Mouse (Mus musculus) layer of hippocampus, adult 9-10 months (tissue): ENCODE measurements around the gene Cep19.
"Not testable (repeated sequence)": the region's sequence is repeated elsewhere in the genome, so short reads cannot be mapped to it uniquely, and the experiment has no call there.

Source experiments
- DNase-seq: peaks from one replicate; pipeline ENCODE4 v3.0.0; 2022; ENCODE audit warnings: low spot score

Cep19 gene

GRCm38 (mm10) chr16:32099638-32100150, at the start of gene Cep19, which contains the start of gene Pigx:
Cep19 (plus strand) TSS chr16:32099800.
Pigx (minus strand) TSS chr16:32099740.
- DNase-seq, result peak; percentile 70

DNA sequence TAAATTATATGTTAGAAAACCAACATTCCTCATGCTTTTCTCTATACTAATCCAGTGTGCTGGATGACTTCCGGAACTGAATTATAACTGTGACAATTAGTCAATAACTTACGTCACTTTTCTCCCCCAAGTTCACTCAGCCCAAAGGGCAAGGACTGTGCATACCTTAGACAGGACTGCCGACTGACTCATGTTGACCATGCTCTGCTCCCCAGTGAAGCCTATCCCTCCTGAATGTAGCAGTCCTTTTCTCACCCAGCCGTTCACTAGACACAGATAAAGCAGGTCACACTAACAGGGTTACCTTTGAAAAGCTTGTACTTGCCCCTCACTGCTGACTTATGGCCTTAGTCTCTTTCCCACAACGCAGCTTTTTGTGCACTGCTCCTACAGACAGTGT, 40.8 kb upstream of the Cep19 start:
- no peak for DNase-seq

DNA sequence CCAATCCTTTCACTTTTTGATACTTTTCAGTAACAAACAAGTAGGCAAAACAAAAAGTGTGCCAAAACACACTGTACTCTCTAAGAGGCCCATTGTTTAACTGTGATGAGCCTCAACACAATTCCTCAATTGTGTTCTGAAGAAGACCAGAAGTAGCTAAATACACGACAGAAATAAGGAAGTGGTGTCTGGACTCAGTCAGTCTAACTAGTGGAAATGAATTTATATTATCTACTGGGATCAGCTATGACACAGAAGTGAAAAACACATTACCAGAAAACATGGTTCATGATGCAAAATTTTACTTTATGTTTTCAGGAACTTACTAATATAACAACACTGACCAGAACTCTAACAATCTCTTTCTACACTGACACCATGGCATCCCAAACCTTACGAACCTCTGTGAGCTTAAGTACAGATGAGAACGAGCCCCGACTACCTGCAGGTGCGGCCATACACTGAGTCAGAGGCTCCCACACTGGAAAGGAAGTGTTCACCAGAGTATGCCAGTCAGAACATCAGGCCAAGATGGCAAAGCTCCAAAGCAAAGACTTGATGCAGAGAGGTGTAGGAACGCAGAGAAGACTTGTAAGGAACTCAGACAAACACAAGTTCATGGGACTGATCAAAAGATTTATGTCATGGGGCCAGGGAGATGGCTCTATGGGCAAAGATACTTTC, 39.6 kb upstream of the Cep19 start:
- DNase-seq, result no peak

- no peak for DNase-seq
Observed at GRCm38 (mm10) chr16:32062226-32062625, 37.4 kb upstream of the Cep19 start.

GRCm38 (mm10) chr16:32063900-32064299, 35.7 kb upstream of the Cep19 start:
- DNase-seq, result no peak

DNA sequence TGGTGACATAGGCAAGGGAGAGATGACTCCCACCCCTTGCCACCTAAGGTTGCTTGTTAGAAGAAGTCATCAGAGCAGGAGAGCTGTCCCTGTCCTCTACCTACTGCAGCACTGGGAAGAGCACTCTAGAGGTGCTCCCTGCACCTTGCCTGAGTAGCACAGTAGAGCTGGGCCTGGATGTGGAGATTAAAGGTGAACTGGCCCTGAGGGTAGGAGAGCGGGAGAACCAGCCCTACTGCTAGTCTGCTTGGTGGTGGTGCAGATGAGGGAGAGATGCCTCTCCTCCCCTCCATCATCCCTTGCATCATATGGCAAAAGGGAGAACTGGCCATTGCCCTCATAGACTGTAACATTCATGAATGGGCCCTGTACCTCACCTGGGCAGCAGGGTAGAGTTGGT, 32.7 kb upstream of the Cep19 start:
- DNase-seq, result no peak

GRCm38 (mm10) chr16:32068389-32069300, 31.0 kb upstream of the Cep19 start:
- DNase-seq, result no peak

DNA sequence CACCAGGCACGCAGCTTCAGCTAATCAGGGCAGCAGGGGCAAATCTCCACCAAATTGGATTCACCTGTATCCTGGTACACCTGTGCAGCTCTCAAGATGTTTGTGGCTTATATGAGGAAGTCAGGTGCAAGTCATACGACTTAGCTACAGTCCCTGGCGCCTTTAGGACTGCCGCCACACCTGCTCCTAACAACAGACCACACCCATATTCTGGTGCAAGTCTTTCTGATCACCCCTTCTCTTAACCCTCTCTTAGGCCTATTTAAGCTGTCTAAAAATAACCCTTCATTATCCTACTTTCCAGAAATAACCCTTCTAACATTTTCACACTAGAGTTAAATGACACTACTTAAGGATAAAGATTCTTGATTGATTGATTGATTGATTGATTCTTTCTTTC, 29.5 kb upstream of the Cep19 start:
- not testable (repeated sequence) for DNase-seq

DNA sequence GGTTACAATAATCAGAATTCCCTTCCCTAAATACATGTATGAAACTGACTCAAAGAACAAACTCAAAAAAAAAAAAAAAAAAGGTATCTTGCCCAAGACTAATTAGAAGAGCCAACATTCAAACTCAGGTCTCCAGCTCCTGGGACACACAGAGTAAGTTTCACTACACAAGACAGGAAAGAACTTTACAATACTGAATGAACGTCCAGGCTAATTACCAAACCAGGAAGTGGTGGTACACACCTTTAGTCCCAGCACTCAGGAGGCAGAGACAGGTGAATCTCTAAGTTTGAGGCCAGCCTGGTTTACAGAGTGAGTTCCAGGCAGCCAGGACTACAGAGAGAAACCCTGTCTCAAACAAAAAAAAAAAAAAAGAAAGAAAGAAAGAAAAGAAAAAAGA, 23.8 kb upstream of the Cep19 start:
- DNase-seq, result no peak

DNA sequence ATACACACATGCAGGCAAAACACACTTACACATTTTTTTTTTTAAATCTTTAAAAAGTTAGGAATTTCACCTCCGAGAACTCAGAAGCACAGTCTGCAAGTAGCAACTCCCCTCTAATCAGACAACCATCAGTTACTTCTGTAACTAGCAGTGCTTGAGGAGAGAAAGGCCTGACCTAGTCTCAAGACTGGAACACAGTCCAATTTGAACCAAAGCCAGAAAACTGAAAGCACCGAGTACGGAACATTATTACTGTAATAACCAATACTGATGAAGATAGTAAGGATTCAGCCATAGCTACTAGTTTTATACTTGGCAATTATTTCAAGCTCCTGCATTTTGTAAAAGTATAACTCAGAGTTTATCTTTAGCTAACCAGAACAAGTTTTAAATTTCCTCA, 23.2 kb upstream of the Cep19 start:
- DNase-seq, result no peak

GRCm38 (mm10) chr16:32077648-32078407, 21.8 kb upstream of the Cep19 start:
- DNase-seq, result no peak

DNA sequence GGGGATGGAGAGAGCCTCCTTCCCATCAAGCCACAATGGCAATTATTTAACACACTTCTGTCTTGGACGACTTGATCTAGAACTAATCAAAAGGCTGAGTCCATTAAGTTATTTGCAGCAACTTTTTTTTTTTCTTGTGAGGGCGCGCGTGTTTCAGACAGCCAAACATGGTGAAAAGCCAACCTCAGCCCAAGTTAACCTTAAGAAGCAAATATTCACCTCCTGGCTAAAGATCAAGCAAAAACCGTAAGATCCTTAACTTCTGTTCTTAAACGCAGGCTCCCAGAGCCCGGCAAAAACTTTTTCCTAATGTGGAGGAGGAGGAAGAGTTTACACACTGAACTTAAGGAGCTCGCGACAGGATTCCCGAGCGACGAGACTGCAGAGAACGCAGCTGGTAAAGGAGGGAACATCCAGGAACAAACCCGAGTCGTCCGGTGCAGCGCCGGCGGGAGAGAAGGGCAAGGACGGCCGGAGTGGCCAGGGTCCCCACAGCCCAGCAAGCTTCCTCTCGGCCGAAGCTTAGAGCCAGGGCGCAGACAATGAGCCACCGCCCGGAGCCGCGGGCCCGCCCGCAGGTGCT, 21.1 kb upstream of the Cep19 start:
- DNase-seq, result no peak

DNA sequence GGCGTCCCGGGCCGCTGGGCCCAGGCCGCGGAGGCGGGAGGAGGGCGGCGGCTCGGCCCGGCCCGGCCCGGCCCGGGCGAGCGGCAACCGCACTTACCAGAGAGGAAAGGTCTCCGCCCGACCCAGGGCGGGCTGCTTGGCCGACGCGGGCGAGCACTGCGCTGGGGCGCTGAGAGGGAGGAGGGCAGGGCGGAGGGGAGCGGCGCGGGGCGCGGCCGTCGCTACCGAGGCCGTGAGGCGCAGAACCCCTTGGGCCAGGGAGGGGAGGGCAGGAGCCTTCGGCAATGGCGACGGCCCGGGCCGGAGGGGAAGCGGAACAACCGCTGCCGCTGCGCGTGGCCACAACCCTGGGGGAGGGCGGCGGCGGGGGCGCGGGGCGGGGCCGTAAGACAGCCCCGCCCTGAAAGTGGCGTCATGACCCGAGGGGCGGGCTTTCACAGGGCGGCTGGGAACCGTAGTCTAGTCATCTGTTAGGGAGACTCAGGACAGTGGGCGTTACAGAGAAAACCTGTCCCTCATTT, 20.5 kb upstream of the Cep19 start, which contains the start of gene Pak2:
Gene Pak2, minus strand, starts transcription at position 352 of the 521 bp plus-strand sequence.
- peak; percentile 40 for DNase-seq

DNA sequence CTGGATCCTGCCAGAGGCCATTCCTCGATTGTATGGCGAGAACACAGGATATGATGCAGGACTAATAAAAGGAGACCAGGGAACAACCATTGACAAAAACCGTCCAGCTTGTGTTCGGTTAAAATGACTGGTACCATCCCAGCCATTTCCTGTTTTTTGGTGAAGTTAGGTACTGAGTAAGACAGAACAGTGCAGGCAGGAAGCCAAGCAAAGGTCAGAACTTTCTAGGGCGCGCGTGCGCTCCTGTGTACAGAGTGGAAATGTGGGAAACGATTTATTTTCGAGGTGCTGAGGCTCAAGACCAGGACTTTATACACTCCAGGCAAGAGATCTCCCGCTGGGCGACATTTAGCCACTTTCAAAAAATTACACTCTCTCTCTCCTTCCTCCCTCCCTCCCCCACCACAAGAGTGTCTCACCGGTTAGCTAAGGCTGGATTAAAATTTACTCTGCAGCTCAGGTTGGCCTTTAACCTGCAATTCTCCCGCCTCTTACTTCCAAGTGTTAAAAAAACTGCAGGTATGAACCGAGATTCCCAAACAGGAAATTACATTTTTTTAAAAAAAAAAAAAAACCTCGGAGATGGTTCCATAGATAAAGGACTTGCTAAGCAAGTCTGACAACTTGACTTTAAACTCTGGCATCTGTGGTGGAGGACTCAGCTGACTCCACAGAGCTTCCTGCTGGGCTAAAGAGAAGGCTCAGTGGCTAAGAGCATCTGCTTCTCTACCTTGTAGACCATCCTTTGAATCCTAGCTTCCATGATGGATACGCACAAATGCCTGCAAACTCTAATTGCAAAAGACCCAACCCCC, 11.8 kb upstream of the Cep19 start:
- no peak for DNase-seq

DNA sequence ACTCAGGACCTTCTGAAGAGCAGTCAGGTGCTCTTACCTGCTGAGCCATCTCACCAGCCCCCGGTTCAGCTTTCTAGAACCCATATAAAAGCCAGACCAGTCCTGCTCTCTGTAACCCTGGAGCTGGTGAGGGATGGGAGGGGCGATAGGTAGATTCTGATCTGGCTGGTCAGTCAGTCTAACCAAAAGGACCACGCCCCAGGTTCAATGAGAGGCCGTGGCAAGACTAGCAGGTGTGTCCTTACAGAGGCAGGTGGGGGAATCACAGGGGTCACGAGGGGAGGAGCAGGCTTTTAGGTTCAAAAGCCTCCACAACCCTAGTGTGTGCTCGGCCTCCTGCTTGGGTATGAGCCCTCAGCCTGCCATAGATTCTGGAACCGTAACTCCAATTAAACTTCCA, 8.1 kb upstream of the Cep19 start:
- DNase-seq, result no peak

DNA sequence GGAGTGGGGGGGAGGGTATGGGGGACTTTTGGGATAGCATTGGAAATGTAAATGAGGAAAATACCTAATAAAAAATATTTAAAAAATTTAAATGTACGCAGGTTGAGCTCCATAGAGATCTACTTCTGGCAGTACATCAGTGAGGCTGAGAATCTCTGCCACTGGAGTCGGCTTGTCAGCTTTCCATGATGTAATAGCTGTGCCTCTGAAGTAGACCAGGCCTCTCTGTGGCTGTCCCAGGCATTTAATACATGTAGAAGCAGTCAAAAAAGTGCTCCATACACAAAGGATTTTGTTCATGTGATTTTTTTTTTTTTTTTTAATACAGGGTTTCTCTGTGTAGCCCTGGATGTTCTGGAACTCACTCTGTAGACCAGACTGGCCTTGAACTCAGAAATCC, 1.8 kb upstream of the Cep19 start:
- DNase-seq, result not testable (repeated sequence)

DNA sequence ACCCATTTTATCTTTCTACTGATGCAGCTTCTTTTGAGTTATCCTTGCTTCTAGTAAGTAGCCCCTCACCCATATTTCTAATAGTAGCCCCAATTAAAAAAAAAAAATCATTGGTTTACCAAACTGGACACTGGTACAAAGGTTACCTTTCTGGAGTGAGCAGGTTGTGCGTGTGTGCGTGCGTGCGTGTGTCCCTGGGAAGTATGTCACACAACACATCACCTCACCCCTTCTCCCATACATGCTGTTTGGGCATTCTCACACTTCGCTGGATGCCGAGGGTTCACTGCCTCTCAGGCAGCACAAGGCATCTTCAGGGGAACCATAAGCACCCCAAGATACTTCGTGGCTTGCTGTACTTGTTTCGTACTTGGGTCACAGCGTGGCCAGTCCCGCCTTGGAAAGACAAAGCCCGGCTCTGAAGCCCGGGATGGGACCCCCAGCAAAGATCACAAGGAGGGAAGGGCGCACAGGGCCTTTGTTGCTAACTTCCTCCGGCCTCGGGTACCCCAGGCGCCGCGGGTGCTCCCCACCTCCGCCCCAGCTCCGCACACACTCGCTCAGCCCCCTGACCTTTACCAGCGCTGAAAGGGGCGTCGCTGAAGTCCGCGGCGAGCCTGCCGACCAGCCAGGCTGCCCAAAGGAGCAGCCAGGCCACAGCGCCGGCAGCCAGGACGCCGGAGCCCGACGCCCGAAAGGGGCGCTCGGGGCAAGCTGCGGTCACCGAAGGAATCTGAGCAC, 533 bp upstream of the Cep19 start:
- no peak for DNase-seq

- no peak for DNase-seq
Observed at GRCm38 (mm10) chr16:32102295-32102694, 2.7 kb downstream of the Cep19 start.

GRCm38 (mm10) chr16:32105698-32106097, 6.1 kb downstream of the Cep19 start:
- DNase-seq, result no peak
